Mouse (Mus musculus): Measurements from ENCODE around the gene Gm5269.

GRCm38 (mm10) chr1:45864564-45865014 lies 25.5 kb downstream of the Gm5269 start:
- TF ChIP-seq CTCF (IDR thresholded peaks at IDR 0.05; ENCODE audit: borderline replicate concordance, insufficient read depth, low read depth, low read length) (no peak), POLR2A (IDR thresholded peaks at IDR 0.05; ENCODE audit: borderline replicate concordance, insufficient read depth, low read length) (no peak)
